Mouse (Mus musculus): ENCODE data around the gene Sox15.

The Sox15 gene

DNA sequence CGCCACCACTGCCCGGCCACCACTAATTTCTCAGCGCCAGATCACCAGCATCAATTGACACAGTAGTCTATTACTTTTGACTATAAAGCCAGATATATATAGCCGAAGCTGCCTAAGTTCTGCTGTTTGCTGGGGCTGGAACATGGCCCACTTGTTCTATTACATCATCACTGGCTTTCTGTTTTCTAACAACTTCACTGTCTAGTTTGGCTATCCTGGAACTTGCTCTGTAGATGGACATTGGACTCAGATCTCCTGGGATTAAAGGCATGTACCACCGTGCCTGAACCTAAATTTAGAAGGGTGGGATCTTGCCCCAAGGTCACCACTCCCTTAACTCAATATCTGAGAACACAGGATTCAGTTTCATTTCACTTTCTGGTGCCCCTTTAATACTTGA, 9.3 kb upstream of the Sox15 start:
- DNase-seq: no peak

DNA sequence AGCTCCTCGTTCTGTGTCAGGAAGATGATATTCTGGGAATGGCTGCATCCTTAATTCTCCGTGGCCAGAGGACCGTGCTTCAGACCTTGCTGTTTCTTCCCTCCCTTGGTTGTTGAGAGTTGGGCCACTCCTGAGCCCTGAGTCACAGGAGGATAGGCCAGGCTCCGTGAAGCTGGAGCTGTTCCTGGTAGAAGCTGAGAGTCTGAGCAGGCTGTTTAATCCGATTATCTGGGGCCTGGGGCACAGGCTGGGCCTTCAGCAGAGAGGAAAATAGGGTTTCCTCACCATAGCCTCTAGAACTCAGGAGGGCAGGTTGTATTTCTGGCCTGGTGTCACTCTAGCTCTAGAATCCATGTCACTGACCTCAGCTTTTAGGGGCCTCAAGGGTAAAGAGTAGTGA, 1.7 kb upstream of the Sox15 start:
- DNase-seq: no peak

DNA sequence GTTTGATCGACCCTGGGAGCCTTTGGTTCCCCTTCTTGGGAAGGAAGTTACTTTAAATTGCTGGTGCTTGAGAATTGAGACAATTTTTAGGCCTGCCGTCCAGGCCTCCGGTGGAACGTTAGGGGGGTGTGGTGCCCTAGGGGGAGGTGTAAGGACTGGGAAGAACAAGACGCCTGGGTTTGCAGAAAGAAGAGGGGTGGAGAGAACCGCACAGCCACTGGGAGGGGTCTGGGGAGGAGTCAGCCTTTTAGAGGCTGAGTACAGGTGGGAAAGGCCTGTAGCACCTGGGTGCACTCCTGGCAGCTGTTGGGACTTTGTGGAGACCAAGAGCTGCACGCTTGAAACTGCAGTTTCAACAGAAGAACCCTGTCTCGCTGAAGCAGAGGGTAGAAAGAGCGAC, 354 bp upstream of the Sox15 start:
- no peak for DNase-seq

DNA sequence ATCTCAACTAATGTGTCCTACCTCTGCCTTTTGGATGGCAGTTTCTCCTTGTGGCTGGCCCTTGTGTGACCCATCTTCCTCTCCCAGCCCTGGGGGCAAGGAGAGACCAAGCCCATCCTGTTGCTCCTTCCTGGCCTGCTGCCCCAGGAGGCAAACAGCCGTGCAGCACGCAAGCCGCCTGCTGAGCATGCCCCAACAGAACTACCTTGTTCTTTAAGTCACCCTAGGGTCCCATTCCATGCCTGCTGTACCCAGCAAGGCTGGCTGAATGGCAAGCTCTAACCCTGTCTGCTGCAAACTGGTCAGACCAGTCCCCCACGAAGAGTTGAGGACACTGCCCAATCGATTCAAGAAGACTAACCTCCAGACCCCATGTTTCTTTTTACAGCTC, 946 bp downstream of the Sox15 start:
- DNase-seq: no peak

DNA sequence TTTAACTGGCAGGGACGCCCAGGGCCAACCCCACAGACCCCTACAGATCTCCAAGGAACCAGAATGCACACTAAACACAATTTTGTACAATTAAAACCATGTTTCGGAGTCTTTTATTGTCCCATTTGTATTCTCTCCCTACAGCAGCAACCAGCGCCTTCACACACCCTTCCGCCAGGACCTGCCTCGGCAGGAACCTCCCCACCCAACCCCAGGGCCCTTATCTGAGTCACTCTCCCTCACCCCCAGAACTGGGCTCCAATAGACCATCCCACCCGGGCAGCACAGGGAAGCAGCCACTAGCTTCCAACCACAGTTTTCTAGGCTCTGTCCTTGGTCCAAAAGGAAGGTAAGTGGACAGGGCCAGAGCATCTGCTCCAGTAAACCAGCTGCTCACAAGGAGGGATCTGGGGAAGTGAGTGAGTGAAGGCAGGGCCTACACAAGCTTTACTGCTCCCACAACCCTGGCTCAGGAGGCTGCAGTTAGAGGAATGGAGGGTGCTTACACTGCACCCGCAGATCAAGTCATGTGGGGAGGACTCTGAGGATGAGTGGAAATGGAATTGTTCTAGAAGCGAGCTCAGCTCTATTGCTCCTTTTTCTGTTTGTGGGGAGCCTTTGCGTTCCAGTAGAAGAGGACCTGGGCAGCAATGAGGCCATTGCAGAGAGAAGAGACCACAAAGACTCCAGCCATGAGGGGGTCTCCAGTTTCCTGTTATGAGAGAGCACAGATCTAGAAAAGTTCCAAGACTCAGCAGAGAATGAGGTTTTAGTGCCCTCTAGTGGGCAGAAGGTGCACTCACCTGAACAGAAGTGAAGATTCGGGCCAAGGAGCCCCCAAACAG, 1.7 kb downstream of the Sox15 start:
- peak; percentile 67 for DNase-seq

DNA sequence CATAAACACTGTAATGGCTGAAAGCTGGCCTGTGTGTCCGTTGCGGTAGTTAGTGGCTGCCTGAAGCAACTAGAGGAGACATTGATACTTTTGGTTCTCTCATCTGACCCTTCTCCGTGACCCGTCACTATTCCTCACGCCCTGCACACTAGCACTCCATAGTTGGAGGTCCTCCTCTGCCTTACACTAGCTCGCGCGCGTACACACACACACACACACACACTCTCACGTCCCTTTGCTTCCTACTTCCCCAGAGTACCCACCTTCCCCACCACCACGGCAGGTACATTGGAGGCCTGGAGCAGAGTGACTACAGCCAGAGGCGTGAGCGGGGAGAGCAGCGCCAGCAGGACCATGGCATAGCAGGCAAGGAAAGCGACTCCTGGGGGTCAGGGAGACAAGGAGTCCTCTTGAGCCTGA, 2.4 kb downstream of the Sox15 start:
- DNase-seq: no peak

DNA sequence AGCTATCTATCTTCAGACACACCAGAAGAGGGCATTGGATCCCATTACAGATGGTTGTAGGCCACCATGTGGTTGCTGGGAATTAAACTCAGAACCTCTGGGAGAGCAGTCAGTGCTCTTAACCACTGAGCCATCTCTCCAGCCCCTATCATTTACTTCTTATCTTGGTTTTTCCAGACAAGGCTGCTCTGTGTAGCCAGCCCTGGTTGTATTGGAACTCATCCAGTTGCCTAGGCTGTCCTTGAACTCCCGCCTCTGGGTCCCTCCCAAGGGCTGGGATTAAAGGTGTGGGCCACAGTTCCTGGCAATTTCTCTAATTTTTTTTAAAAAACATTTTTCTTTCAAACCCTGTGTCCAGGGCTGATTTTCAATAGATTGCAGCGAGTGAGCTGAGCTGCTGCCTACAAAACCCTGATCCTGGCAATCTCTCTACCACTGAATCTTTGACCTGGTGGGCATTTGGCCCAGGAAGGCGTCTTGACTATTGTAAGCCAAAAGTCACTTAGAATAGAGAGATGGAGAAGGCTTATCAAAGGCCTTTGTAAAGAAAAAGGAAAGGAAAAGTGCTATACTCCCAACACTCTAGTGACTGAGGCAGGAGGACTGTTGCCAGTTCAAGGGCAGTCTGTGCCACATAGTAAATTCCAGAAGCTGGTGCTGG, 6.2 kb downstream of the Sox15 start:
- peak; percentile 41 for DNase-seq

DNA sequence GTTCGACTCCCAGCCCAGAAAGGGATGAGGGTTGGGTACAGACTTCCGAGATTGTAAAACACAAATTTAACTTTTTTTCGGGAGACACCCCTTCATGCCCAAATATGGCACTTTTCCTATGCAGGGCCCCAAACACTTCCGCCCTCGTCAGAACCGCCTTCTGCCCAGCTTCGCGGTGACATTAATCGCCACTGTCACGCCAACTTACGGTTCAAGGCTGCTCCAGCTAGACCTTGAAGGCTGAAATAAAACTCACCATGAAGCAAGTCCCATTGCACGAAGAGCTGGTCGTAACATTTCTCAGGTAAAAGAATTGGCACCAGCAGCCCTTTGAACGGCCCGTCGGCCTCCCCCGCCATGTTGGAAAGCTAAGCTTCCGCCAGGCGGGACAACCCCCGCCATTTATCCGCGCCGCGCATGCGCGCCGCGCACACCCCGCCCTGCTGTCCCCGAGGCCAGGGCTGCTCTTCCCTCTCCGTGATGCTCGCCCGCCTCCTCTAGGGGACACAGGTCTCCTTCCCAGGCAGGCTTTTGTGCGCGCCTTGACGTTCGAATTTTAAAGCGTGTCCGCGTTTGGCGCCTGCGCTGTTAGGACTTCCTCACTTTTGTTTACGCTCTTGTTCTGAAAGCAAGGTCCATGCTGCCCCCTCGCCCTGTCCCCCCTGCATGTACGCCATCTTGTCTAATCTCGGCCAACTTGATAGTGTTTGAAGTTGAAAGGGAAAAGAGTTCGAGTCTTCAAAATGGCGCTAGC, 7.3 kb downstream of the Sox15 start, which contains the start of gene Mpdu1:
Mpdu1 (minus strand) TSS at position 430 of the 754 bp plus-strand sequence.
- DNase-seq: peak; percentile 96

DNA sequence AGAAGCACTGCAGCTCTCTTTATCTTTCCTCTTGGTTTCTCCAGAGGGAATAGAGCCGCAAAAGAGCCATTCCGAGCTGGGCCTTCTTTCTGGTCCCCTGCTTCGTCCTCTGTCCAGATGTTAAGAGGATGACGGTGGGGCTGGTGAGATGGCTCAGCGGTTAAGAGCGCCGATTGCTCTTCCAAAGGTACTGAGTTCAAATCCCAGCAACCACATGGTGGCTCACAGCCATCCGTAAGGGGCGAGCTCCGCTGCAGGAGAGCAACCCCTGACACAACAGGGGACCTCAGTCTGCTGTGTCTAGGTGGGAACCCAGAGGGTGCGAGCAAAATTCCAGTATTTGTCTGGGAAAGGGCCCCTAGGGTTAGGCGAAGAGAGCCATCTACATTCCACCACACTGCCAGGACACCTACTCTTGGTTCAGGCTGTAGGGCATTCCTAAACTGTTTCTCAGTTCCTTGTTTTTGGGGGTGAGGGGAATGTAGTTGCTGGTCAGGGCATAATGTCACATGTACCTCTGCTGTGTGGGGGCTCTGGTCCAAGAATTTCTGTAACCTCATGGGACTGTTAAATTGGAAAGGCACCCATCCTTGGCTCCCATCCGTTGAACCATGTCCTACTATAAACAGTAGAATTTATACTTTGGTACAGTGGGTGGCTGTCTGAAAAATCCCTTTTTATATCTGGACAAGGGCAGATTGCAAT, 8.0 kb downstream of the Sox15 start:
- DNase-seq: no peak

DNA sequence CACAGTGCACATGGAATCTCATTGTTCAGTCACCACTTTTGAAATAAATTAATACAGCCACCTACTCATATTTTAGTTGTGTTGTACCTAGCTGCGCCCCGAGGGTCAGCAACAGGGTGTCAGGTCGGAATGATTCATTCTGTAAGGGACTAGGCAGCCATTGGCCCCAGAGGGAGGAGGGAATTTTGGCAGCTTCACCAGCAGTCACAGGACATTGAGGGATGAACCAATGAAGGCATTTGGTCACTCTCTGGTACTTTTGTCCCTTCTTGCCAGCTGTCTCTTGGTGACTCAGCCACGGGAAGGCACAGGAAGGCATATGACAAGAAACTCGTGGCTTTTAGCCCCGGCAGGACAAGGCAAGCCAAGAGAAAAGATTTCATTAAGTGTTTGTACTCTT, 8.7 kb downstream of the Sox15 start:
- DNase-seq: peak; percentile 33

DNA sequence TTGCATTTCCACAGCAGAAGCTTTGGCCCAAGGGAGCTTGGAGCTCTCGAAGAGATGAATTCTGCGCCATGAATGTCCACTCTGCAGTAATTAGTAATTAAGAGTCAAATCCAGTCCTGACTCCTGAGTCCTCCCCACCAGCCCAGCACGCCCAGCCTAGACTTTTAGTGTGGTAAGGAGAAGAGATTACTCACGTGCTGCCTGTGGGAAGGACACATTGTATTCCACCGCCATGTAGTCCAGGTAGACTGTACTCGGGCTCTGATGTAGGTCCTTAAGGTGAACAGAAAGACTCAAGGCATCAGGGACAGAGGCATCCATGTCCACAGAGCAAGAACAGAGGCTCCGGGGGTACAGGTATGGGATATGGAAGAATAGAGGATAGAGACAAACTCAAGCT, 9.7 kb downstream of the Sox15 start:
- no peak for DNase-seq

DNA sequence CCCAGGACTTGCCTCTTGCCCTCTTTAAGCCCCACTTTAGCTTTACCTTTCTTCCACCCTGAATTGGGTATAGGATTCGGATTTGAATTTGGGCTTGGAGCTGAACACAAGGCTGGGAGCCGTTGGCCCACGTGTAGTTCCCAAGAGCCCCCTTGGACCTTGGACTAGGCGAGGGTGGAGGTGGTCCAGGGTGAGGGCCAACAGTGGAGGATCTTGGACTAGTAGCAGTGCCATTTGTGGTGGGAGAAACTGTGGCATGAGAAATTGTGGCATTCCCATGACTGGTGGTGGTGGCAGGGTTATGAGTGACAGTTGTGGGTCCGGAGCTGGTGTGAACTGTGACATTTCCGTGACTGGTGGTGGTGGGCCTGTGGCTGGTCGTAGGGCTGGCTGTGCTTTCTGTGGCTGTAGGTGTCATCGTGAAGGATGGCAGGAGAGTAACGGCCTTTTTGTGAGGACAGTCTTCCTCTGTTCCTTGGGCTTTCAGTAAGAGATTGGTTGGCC, 10.4 kb downstream of the Sox15 start:
- DNase-seq: no peak

DNA sequence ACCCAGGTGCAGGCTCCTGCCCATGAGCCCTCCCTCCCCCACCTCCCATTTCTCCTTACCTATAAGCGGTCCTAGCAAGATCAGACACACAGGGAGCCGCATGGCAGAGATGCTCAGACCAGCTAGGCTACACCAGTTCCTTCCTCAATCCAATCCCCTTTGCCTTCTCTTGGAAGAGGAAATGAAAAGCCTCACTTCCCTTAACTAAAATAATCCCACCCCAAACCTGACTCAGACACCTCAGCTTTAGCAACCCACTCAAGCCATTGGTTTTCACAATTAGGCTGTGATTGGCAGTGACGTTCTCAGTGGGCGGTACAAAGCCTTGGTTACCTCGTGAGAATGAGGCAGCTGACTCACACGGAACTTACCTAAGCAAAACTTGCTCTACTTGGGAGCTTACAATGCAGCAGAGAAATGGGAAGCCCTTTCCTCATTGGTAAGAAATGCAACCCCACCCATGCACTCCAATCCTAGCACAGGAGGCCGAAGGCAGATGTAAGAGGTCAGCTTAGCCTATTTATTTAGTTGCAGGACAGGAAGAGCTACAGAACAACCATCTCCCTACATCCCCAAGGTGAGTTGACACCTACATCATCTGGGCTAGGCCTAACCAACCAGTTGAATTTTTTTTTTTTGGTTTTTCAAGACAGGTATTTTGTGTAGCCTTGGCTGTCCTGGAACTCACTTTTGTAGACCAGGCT, 11.0 kb downstream of the Sox15 start, which contains the start of gene Cd68:
Cd68 (minus strand) TSS at position 193 of the 704 bp plus-strand sequence.
- DNase-seq: peak; percentile 48

DNA sequence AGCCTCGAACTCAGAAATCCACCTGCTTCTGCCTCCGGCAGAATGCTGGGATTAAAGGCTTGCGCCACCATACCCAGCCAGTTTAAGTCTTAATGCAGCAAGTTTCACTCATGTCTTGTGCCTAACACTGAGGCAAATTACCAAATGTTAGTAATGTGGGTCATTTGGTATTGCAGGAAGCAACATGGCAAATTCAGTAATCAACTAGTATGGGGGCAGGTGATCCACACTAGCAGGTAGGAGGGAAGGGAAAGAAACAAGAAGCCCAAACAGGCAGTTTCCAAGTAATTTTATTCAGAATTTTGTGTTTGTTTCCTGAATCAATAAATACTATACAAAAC, 11.5 kb downstream of the Sox15 start:
- no peak for DNase-seq

DNA sequence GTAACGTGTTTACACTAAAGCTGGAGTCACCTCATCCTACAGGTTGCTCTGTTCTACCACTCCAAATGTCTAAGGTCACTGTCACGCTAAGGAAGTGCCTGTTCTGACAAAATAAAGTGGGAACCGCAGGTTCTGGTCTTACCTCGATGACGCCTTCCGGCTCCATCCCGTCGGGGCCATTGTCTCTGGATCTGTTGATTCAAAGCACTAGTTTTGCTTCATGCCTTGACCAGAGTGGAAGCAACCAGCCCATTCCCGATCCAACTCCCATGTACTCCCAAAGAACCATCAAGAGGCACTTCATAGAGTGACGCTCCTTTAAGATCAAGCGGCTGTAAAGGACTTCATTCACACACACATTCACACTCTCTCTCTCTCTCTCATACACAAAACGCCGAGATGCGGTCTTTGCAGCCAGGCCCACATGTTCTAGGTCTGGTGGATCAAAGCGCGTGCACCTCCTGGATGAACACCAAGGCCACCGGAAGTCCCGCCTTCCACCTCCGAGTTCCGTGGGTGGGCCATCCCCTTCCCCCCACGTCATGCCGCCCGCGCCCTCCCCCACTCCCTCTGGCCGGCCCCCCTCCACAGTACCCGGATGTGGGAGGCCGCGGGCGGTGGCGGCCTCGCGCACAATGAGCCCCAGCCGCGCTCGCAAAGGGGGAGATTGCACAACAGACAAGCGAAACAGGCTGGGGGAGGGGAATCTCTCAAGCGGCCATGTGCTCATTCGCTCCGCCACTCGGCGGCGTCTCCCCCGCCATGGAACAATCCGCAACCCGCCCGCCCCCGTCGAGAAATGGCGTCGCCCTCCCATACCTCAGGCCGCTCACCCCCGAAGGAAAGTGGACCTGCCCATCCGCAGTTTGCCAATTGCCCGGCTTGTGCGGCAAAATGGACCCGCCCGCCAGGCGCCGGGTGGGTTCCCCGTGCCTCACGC, 15.9 kb downstream of the Sox15 start:
- peak; percentile 98 for DNase-seq

DNA sequence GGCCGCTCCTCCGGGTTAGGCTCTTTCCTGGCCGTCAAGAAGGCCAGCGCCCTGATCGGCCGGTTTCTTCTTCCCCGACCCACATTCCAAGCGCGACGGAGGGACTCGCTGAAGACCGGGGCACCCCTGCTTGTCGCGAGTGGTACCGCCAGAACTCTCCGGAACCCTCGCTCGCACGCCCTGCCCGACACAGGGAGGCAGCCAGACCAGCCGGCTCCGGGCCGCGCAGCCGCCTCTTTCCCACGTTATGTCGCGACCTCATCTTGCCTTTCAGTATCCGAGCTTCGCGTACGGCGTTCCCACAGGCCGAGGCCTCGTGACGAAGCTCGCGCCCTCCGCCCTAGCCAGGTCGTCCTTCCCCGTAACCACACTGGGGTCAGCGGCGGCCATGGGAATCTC, 16.6 kb downstream of the Sox15 start:
- no peak for DNase-seq

DNA sequence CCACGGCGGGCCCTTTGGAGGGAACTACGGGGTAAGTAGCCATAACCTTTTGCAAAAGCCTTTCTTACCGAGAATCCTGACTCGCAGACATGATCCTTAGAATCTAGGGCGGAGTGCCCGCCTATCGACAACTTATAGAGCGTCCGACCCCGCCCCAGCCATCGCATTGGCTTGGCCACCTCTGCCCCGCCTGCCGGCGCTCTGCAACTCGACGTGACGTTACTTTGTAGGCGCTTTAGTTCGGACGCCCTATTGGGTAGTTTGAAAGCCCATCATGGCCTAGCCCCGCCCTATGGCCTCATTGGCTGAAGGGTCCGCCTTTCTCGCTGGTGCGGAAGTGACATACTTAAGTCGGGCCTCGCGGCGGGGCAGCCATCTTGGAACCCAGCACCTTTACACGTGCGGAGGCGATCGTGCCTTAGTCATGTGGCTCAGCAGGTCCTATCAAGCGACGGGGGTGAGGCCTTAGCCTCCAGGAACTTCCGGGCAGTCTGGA, 17.1 kb downstream of the Sox15 start, which contains the start of gene Eif4a1:
Eif4a1 (minus strand) TSS at position 213 of the 496 bp plus-strand sequence.
- DNase-seq: peak; percentile 100

DNA sequence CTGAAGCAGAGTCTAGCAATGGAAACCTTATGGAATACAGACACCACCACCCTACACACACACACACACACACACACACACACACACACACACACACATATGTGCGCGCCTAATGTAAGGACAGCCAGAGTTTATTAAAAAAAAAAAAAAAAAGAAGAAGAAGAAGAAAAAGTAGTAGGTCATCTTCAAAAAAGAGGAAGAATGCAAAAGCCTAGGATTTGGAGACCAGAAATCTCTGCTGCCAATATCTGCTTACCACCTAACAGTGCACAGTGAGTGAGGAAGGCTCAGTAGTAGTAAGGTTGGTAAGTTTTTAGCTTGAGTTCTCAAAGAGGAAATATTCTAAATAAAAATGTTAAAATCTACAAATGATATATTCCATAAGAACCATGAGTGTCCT, 24.0 kb downstream of the Sox15 start:
- no peak for DNase-seq

DNA sequence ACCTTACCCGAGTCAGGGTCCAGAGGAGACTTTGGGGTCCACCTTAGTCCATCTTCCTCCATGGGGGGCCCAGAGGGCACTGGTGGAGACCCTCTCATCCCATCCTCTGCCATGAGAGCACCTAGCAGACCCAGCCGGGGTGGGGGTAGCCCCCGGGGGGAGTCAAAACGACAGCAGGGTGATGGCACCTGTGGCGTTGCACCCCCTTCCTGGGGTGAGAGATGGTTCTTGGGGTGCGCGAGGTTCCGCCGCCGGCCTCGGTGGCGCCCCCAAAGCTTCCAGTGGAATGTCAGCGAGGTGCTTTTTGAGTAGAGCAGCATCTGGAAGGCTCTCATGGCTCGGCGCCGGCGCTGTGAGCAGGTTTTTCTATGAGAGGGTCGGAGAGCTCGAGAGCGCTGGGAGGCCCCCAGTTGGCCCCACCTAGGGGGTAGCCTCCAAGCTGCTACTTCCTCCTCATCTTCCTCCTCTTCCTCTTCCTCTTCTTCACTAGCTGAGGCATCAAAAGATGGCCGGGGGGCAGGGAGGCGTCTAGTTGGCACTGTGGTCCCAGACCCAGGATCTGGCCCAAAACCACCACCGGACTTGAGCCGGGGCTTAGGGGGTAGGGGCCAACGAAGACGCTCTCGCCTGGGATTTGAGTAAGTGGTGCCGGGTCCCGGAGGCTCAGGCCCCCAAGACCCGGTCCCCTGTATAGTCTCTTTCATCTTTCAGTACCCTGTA, 25.2 kb downstream of the Sox15 start:
- no peak for DNase-seq

All from kidney, postnatal 10 days (tissue).